Mouse (Mus musculus) stomach, postnatal 0 days (tissue): ENCODE data around the gene Banf2.

ENCODE experiments used
- CTCF ChIP-seq: IDR thresholded peaks from 2 replicates; pipeline ENCODE4 v1.5.1; 2016; ENCODE audit warnings: antibody characterized with exemption, low read depth, mild to moderate bottlenecking, moderate library complexity
- EP300 ChIP-seq: optimal IDR thresholded peaks from 2 replicates; pipeline ENCODE3; 2016; ENCODE audit warnings: antibody characterized with exemption

DNA sequence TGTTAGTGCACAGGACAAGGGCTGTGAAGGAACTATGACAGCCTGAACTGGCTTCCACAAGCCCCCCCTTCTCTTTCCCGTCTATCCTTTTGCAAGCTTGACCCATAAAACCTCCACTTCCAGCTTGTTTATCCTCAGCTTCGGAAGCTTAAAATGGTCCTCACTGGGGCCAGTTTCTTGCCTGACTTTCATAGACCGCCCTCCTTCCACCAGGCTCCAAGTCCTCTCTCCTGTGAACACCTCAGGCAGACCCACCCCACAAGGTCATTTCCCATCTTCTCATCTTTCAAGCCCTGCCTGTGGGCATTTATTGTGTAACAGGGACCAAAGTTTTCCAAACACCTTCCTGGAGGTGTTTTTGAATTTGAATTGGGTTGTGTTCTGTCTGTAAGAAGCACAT lies 10.4 kb upstream of the Banf2 start:
- TF ChIP-seq CTCF (no peak), EP300 (no peak)
